Mouse (Mus musculus): ENCODE measurements at regions not wholly inside any gene's neighbourhood (a gene's known extent, or its start where the extent isn't known, plus 50 kb on each side); places are given as distances from the start of the nearest gene placed in this dataset.

- H3K9ac ChIP-seq = no peak overlapping the region
- H3K9me3 ChIP-seq (replicated peaks) = no peaks in the 10 kb centered on the region
- no peak overlapping the region for H3K4me2 ChIP-seq
- no peak for ATAC-seq
- H3K27ac ChIP-seq = no peak overlapping the region
- H3K4me1 ChIP-seq = no peaks in the 10 kb centered on the region
- no peaks in the 10 kb centered on the region for H3K36me3 ChIP-seq
- 72% methylated on average over 4 of the region's 4 CpGs for WGBS (ENCODE audit: insufficient replicate concordance)
- no peaks in the 10 kb centered on the region for H3K27me3 ChIP-seq (replicated peaks)
- H3K4me3 ChIP-seq = no peak overlapping the region
Measured at GRCm38 (mm10) chr6:92316781-92317180, 72.3 kb upstream of the Trh start.

- Histone ChIP-seq H3K9me3 (replicated peaks) (no peaks in the 10 kb centered on the region), H3K4me2 (no peak overlapping the region), H3K27ac (no peak overlapping the region), H3K4me1 (peaks cover 13% of the 10 kb centered on the region), H3K9ac (no peak overlapping the region), H3K27me3 (replicated peaks) (no peaks in the 10 kb centered on the region), H3K36me3 (no peaks in the 10 kb centered on the region), H3K4me3 (no peak overlapping the region)
- ATAC-seq = no peak
- WGBS (ENCODE audit: insufficient replicate concordance) = 29% methylated on average over 4 of the region's 4 CpGs
Measured at GRCm38 (mm10) chr6:92304109-92304508, 59.7 kb upstream of the Trh start.

GRCm38 (mm10) chr6:92303266-92303665 is 58.8 kb upstream of the Trh start:
- peaks cover 13% of the 10 kb centered on the region for H3K4me1 ChIP-seq

More at GRCm38 (mm10) chr6:92303266-92303665, 58.8 kb upstream of the Trh start:
- Histone ChIP-seq H3K4me3 (no peak overlapping the region), H3K36me3 (no peaks in the 10 kb centered on the region), H3K27me3 (replicated peaks) (no peaks in the 10 kb centered on the region), H3K9me3 (replicated peaks) (no peaks in the 10 kb centered on the region), H3K27ac (no peak overlapping the region), H3K4me2 (no peak overlapping the region), H3K9ac (no peak overlapping the region)
- peak; percentile 72; the same call in 1 of the 2 replicates for ATAC-seq
- whole genome bisulfite sequencing (ENCODE audit: insufficient replicate concordance) = 58% methylated on average over 1 of the region's 1 CpGs

All from liver, embryonic 12.5 days (tissue).